Mouse (Mus musculus) midbrain, postnatal 0 days (tissue): ENCODE results near the gene Cbwd1. TPM values are rescaled to one million over a fixed set of nuclear protein-coding genes. Genes with fewer than 3 reads are reported as not detected.

Source experiments
- ATAC-seq: fragments of 200-750 bp; cut with Nextera tagmentation; 2 replicates; pipeline ENCODE4 v1.8.0; 2017; ENCODE audit warnings: moderate number of reproducible peaks, mild to moderate bottlenecking, moderate TSS enrichment, moderate library complexity; ENCODE audit not compliant: low FRiP score
- DNase-seq: peaks from one replicate; pipeline ENCODE4 v3.0.0-alpha.2; 2015; ENCODE audit warnings: low spot score
- H3K27ac ChIP-seq: fragments of 300-500 bp; sonication (generic); 2 replicates; pipeline ENCODE4 v1.5.1; 2014; ENCODE audit warnings: low read depth, mild to moderate bottlenecking, low read length, mixed read lengths
- H3K27me3 ChIP-seq: fragments of 300-500 bp; sonication (generic); 2 replicates; pipeline ENCODE4 v1.6.1; 2014; ENCODE audit warnings: low read length, control low read depth, mixed read lengths; ENCODE audit not compliant: insufficient read depth
- H3K36me3 ChIP-seq: fragments of 300-500 bp; sonication (generic); 2 replicates; pipeline ENCODE4 v1.6.1; 2014; ENCODE audit warnings: low read length, control low read depth, mixed read lengths; ENCODE audit not compliant: insufficient read depth
- H3K4me1 ChIP-seq: fragments of 300-500 bp; sonication (generic); 2 replicates; pipeline ENCODE4 v1.6.1; 2014; ENCODE audit warnings: mild to moderate bottlenecking, control low read depth, antibody characterized with exemption, low read length, mixed read lengths; ENCODE audit not compliant: insufficient read depth
- H3K4me2 ChIP-seq: fragments of 300-500 bp; sonication (generic); 2 replicates; pipeline ENCODE4 v1.6.1; 2014; ENCODE audit warnings: low read depth, mild to moderate bottlenecking, low read length, mixed read lengths; ENCODE audit not compliant: poor library complexity, severe bottlenecking
- H3K4me3 ChIP-seq: fragments of 300-500 bp; sonication (generic); 2 replicates; pipeline ENCODE4 v1.5.1; 2014; ENCODE audit warnings: low read depth, mild to moderate bottlenecking, low read length, moderate library complexity
- H3K9ac ChIP-seq: fragments of 300-500 bp; sonication (generic); replicated peaks from 2 replicates; pipeline ENCODE4 v1.6.1; 2014; ENCODE audit warnings: mild to moderate bottlenecking, low read length, moderate library complexity, mixed read lengths; ENCODE audit not compliant: poor library complexity, severe bottlenecking
- H3K9me3 ChIP-seq: fragments of 300-500 bp; sonication (generic); 2 replicates; pipeline ENCODE4 v1.6.1; 2016; ENCODE audit warnings: low read length, control low read depth
- CTCF ChIP-seq: IDR thresholded peaks from 2 replicates; pipeline ENCODE4 v1.5.1; 2016; ENCODE audit warnings: antibody characterized with exemption, mild to moderate bottlenecking
- WGBS: fragments of 180-500 bp; shearing (Covaris S2); extraction: QIAGEN DNeasy Blood & Tissue Kit; methylation state at CpG from one replicate; pipeline ENCODE4 v1.1.7; 2014; 5-methylcytosine and 5-hydroxymethylcytosine counted together
- polyA plus RNA-seq: library from polyadenylated mRNA; unstranded; fragments of >200 nt; fragmentation: Nextera tagmentation; extraction: Ambion mirVana; gene quantifications from 2 replicates; pipeline ENCODE4 v1.2.1, GENCODE M21; 2015
- total RNA-seq: library from RNA; depleted of rRNA; stranded (reverse); fragments of >200 nt; gene quantifications from 2 replicates; pipeline ENCODE4 v1.2.3, GENCODE M21; 2014

Gene Cbwd1
- total and polyA plus RNA-seq, 2 experiments from 2014 or later: 6.8 to 11.7 TPM

DNA sequence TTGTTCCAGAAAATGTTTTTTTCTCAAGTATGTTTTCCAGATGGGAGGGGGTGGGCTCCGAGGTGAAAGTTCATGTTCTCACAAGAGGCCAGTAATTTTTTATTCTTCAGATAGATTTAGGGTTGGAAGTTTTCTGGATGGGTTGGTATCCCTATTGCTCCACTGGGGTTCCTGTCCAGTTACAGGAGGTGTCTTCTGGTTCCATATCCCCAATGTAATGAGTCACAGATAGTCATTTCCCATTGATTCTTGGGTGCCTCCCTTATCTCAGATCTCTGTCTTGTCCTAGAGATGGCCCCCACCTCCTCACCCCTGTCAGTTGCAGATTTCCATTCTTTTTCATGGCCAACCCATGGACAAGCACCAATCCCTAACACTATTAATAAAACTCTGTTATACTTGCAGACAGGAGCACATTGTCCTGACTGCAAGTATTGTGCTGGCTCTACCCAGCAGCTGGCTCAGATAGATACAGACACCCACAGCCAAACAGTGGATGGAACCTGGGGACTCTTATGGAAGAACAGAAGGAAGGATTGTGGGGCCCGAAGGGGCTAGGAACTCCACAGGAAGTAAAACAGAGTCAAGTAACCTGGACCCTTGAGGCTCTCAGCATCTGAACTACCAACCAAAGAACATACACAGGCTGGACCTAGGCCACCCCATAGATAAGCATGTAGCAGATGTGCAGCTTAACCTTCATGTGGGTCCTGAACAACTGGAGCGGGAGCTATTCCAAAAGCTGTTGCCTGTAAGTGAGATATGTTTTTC is 52.8 kb downstream of the Cbwd1 start:
- WGBS: 95% methylated on average over 3 of the region's 3 CpGs
- no peak overlapping the region for H3K4me3 ChIP-seq
- no peak overlapping the region for H3K27ac ChIP-seq
- DNase-seq (no peak), ATAC-seq (no peak)
- no peak for TF ChIP-seq CTCF
- peaks cover 2% of the 10 kb centered on the region; the same call in 1 of the 2 replicates for H3K27me3 ChIP-seq
- no peaks in the 10 kb centered on the region for H3K9me3 ChIP-seq
- H3K36me3 ChIP-seq: no peaks in the 10 kb centered on the region
- no peak overlapping the region for H3K9ac ChIP-seq
- no peak overlapping the region for H3K4me2 ChIP-seq
- H3K4me1 ChIP-seq: no peaks in the 10 kb centered on the region

DNA sequence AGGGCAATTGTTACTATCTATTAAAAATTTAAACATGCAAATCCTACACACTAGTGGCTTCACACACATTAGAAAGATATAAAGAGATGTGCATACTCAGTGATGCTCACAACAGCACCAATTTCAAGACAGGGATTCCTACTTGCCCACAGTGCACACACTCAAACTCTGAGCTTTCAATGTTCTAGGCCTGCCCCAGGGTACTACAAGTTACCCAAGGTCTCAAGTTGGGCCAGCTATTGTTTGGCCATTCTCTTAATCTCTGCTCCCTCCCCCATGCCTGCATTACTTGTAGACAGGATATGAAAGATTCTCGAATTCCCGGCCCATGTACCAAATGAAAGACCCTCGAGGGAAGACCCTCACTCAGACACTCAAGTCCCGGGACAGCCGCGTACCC is 53.8 kb downstream of the Cbwd1 start:
- ATAC-seq: no peak
- Histone ChIP-seq H3K4me1 (no peaks in the 10 kb centered on the region), H3K36me3 (no peaks in the 10 kb centered on the region), H3K27me3 (peaks cover 11% of the 10 kb centered on the region), H3K9ac (no peak overlapping the region), H3K27ac (no peak overlapping the region), H3K4me2 (no peak overlapping the region), H3K9me3 (no peaks in the 10 kb centered on the region), H3K4me3 (no peak overlapping the region)
- no peak for DNase-seq
- TF ChIP-seq CTCF: no peak
- WGBS: 92% methylated on average over 6 of the region's 6 CpGs

GRCm38 (mm10) chr19:24902821-24903220 is 58.6 kb downstream of the Cbwd1 start:
- no peak overlapping the region for H3K9ac ChIP-seq
- TF ChIP-seq CTCF: no peak
- 64% methylated on average over 2 of the region's 2 CpGs for WGBS
- ATAC-seq (no peak), DNase-seq (no peak)
- H3K27me3 ChIP-seq: peaks cover 46% of the 10 kb centered on the region
- H3K36me3 ChIP-seq: no peaks in the 10 kb centered on the region
- H3K9me3 ChIP-seq: no peaks in the 10 kb centered on the region
- peaks cover 6% of the 10 kb centered on the region; the same call in 1 of the 2 replicates for H3K4me1 ChIP-seq
- H3K4me2 ChIP-seq: no peak overlapping the region
- H3K27ac ChIP-seq: no peak overlapping the region
- H3K4me3 ChIP-seq: no peak overlapping the region

GRCm38 (mm10) chr19:24902256-24902655 is 59.2 kb downstream of the Cbwd1 start:
- no peaks in the 10 kb centered on the region for H3K36me3 ChIP-seq
- H3K27me3 ChIP-seq: peaks cover 51% of the 10 kb centered on the region
- WGBS: 10% methylated on average over 2 of the region's 2 CpGs
- H3K9ac ChIP-seq: no peak overlapping the region
- H3K9me3 ChIP-seq: no peaks in the 10 kb centered on the region
- no peak for DNase-seq
- peaks cover 9% of the 10 kb centered on the region; the same call in 1 of the 2 replicates for H3K4me1 ChIP-seq
- no peak for ATAC-seq
- H3K4me2 ChIP-seq: no peak overlapping the region
- TF ChIP-seq CTCF: no peak
- no peak overlapping the region for H3K27ac ChIP-seq
- no peak overlapping the region for H3K4me3 ChIP-seq

DNA sequence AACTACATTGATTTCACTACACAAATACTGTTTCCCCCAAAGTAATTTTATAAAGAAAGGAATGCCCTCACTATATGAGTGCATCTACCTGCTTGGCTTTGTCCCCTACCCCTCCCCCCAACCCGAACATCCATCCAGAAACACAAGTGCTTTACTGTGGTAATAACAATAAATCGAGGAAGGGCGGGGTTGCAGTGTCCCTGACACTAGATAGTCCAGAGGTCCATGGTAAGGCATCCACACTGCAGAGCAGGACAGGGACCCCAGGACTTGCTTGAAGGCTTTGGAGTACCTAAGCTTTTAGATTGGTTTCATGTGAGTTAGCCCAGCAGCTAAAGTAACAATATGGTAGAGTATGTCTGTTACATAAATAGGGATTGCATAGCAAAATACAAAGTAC is 59.7 kb downstream of the Cbwd1 start:
- Histone ChIP-seq H3K4me1 (peaks cover 10% of the 10 kb centered on the region; the same call in 1 of the 2 replicates), H3K27me3 (peaks cover 57% of the 10 kb centered on the region), H3K4me2 (no peak overlapping the region), H3K9me3 (no peaks in the 10 kb centered on the region), H3K4me3 (no peak overlapping the region), H3K9ac (no peak overlapping the region), H3K27ac (no peak overlapping the region), H3K36me3 (no peaks in the 10 kb centered on the region)
- TF ChIP-seq CTCF: no peak
- ATAC-seq: no peak
- DNase-seq: no peak
- WGBS: 6% methylated on average over 3 of the region's 3 CpGs

DNA sequence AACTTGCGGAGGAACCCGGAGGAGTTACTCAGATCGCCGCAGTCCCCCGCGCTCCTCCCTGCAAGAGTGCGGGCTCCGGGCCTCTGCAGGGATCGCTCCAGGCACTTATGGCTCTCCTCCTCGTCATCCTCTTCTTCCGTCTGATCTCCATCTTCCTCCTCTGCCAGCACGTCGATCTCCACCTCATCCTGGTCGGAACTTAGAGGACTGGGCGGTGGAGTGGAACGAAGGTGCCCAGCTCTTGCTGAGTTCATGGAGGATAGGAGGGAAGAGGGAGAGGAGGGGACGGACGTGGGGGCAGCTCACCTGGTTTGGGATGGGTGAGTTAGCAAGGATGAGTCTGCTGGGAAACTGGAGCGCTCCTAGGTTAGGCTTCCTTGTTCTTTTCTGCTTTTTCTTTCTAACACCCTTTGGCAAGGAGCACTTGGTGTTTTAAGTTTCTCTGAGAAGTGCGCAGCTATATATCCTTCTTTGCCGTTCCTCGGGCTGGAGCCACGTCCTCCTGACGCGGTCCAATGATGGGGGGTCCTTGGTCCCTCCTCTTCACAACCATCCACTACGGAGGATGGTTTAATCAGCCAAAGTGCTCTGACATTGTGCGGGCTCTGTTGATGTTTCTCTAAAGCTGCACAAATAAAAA is 60.7 kb downstream of the Cbwd1 start, which contains the start of gene Foxd4:
Gene Foxd4, minus strand, starts transcription at position 617 of the 640 bp plus-strand sequence.
- no peak within 1 kb of the TSS for H3K9ac ChIP-seq
- H3K9me3 ChIP-seq: no peaks in the 10 kb centered on the region
- H3K36me3 ChIP-seq: no peaks in the 10 kb centered on the region
- peaks cover 64% of the 10 kb centered on the region for H3K27me3 ChIP-seq
- H3K4me1 ChIP-seq: peaks cover 10% of the 10 kb centered on the region; the same call in 1 of the 2 replicates
- no peak for TF ChIP-seq CTCF
- H3K27ac ChIP-seq: no peak within 1 kb of the TSS
- WGBS: under 1% methylated on average over 25 of the region's 27 CpGs
- peak within 1 kb of the TSS; percentile 54 for H3K4me2 ChIP-seq
- peak within 1 kb of the TSS; percentile 31 for H3K4me3 ChIP-seq
- ATAC-seq (no peak), DNase-seq (no peak)
